Mouse (Mus musculus) kidney, embryonic 16.5 days (tissue): ENCODE data around the gene Gak. TPM values are rescaled to one million over a fixed set of nuclear protein-coding genes. Genes with fewer than 3 reads are reported as not detected.

ENCODE experiments used
- ATAC-seq: fragments of 200-750 bp; cut with Nextera tagmentation; 2 replicates; pipeline ENCODE4 v1.8.0; 2017; ENCODE audit warnings: moderate TSS enrichment; ENCODE audit not compliant: low FRiP score, low TSS enrichment
- H3K27ac ChIP-seq: fragments of 300-500 bp; sonication (generic); 2 replicates; pipeline ENCODE4 v1.5.1; 2014; ENCODE audit warnings: low read length
- H3K27me3 ChIP-seq: fragments of 300-500 bp; sonication (generic); 2 replicates; pipeline ENCODE4 v1.6.1; 2014; ENCODE audit warnings: low read length, control low read depth, mixed read lengths; ENCODE audit not compliant: insufficient read depth
- H3K36me3 ChIP-seq: fragments of 300-500 bp; sonication (generic); 2 replicates; pipeline ENCODE4 v1.6.1; 2014; ENCODE audit warnings: low read length, control low read depth, mixed read lengths; ENCODE audit not compliant: insufficient read depth
- H3K4me1 ChIP-seq: fragments of 300-500 bp; sonication (generic); 2 replicates; pipeline ENCODE4 v1.6.1; 2014; ENCODE audit warnings: low read length, control low read depth, mixed read lengths; ENCODE audit not compliant: insufficient read depth
- H3K4me2 ChIP-seq: fragments of 300-500 bp; sonication (generic); replicated peaks from 2 replicates; pipeline ENCODE4 v1.6.1; 2014; ENCODE audit warnings: low read depth, low read length
- H3K4me3 ChIP-seq: fragments of 300-500 bp; sonication (generic); 2 replicates; pipeline ENCODE4 v1.5.1; 2014; ENCODE audit warnings: mild to moderate bottlenecking, low read length
- H3K9ac ChIP-seq: fragments of 300-500 bp; sonication (generic); replicated peaks from 2 replicates; pipeline ENCODE4 v1.6.1; 2014; ENCODE audit warnings: low read length
- H3K9me3 ChIP-seq: fragments of 300-500 bp; sonication (generic); 2 replicates; pipeline ENCODE4 v1.6.1; 2016; ENCODE audit warnings: low read length, control low read depth
- WGBS: fragments of 180-500 bp; shearing (Covaris S2); extraction: QIAGEN DNeasy Blood & Tissue Kit; methylation state at CpG from one replicate; pipeline ENCODE4 v1.1.7; 2014; 5-methylcytosine and 5-hydroxymethylcytosine counted together
- polyA plus RNA-seq: library from polyadenylated mRNA; unstranded; fragments of >200 nt; fragmentation: Nextera tagmentation; extraction: Ambion mirVana; gene quantifications from 2 replicates; pipeline ENCODE4 v1.2.1, GENCODE M21; 2015

The Gak gene
- polyA plus RNA-seq, 1 experiment from 2014 or later = 63.3 TPM

- Histone ChIP-seq H3K27me3 (no peaks in the 10 kb centered on the region), H3K9ac (no peak overlapping the region), H3K4me1 (no peaks in the 10 kb centered on the region), H3K4me3 (no peak overlapping the region), H3K4me2 (no peak overlapping the region), H3K9me3 (no peaks in the 10 kb centered on the region), H3K36me3 (no peaks in the 10 kb centered on the region), H3K27ac (no peak overlapping the region)
- WGBS = 73% methylated on average over 2 of the region's 2 CpGs
- ATAC-seq = no peak
These were observed 67.1 kb downstream of the Gak start for GRCm38 (mm10) chr5:108562483-108562882.

GRCm38 (mm10) chr5:108556986-108557385 lies 72.6 kb downstream of the Gak start:
- WGBS = 73% methylated on average over 4 of the region's 4 CpGs
- no peak for ATAC-seq

DNA sequence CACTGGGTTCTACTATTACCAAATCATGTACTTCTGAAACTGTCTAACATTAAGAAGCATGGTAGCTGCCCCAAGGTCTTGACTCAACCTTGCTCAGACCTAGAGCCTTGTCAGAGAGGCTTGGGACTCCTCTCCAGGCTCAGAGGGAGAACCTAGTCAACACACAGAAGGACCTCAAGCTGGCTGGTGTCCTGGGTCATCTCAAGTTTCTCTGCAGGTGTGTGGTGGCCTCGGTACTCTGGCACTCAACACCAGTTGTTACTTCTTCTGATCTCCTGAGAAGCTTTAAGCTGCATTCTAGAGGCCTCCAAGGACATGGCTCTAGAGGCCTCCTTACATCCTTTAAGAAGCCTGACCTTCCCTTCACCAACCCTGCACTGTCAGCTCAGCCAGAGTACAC lies 75.5 kb downstream of the Gak start:
- ATAC-seq = no peak
- no peaks in the 10 kb centered on the region for H3K36me3 ChIP-seq
- H3K27ac ChIP-seq = no peak overlapping the region
- WGBS = 56% methylated on average over 1 of the region's 1 CpGs
- H3K4me3 ChIP-seq = no peak overlapping the region
- H3K27me3 ChIP-seq = peaks cover 21% of the 10 kb centered on the region
- H3K9ac ChIP-seq = no peak overlapping the region
- H3K4me1 ChIP-seq = peaks cover 11% of the 10 kb centered on the region; the same call in 1 of the 2 replicates
- no peak overlapping the region for H3K4me2 ChIP-seq
- H3K9me3 ChIP-seq = no peaks in the 10 kb centered on the region

More at GRCm38 (mm10) chr5:108556986-108557385, 72.6 kb downstream of the Gak start:
- Histone ChIP-seq H3K9ac (no peak overlapping the region), H3K4me2 (no peak overlapping the region), H3K4me3 (no peak overlapping the region), H3K4me1 (no peaks in the 10 kb centered on the region), H3K27ac (no peak overlapping the region), H3K9me3 (no peaks in the 10 kb centered on the region), H3K27me3 (no peaks in the 10 kb centered on the region), H3K36me3 (no peaks in the 10 kb centered on the region)

GRCm38 (mm10) chr5:108550207-108550594 lies 79.4 kb downstream of the Gak start:
- Histone ChIP-seq H3K4me1 (peaks cover 11% of the 10 kb centered on the region; the same call in 1 of the 2 replicates), H3K27me3 (peaks cover 29% of the 10 kb centered on the region), H3K9ac (no peak overlapping the region), H3K36me3 (no peaks in the 10 kb centered on the region), H3K4me2 (peak overlapping the region; percentile 61), H3K4me3 (peak overlapping the region; percentile 33), H3K9me3 (no peaks in the 10 kb centered on the region), H3K27ac (no peak overlapping the region)
- 0 out of 2 replicates have a peak, but pooled peaks have one; percentile 29 for ATAC-seq
- 1% methylated on average over 16 of the region's 16 CpGs for WGBS

GRCm38 (mm10) chr5:108549489-108550206 lies 79.9 kb downstream of the Gak start, which contains the start of gene Cplx1:
Gene Cplx1 (minus strand): TSS chr5:108550024.
- H3K4me1 ChIP-seq = peaks cover 11% of the 10 kb centered on the region; the same call in 1 of the 2 replicates
- peaks cover 29% of the 10 kb centered on the region for H3K27me3 ChIP-seq
- peak; percentile 75; the same call in 1 of the 2 replicates for ATAC-seq
- H3K4me3 ChIP-seq = peak within 1 kb of the TSS; percentile 33
- H3K9me3 ChIP-seq = no peaks in the 10 kb centered on the region
- WGBS = under 1% methylated on average over 56 of the region's 56 CpGs
- H3K9ac ChIP-seq = no peak within 1 kb of the TSS
- H3K4me2 ChIP-seq = peak within 1 kb of the TSS; percentile 61
- H3K36me3 ChIP-seq = no peaks in the 10 kb centered on the region
- no peak within 1 kb of the TSS for H3K27ac ChIP-seq

DNA sequence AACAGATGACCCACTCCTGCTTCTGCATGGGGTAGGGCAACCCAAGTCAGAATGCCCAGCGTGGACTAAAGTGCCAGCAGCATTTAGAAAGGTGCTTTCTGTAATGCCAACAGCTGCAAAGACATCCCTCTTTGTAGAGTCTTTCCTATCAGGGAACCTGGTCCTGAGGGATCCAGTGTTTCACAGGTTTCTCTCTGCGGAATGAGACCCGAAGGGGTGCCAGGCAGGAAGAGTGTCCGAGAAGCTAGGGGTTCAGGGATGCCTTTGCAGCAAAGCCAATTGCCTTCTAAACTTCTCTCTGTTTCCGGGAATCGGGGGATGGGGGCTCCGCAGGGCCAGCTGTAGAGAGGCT lies 80.4 kb downstream of the Gak start:
- Histone ChIP-seq H3K4me3 (no peak overlapping the region), H3K27ac (no peak overlapping the region), H3K27me3 (peaks cover 29% of the 10 kb centered on the region), H3K4me2 (peak overlapping the region; percentile 61), H3K9me3 (no peaks in the 10 kb centered on the region), H3K36me3 (no peaks in the 10 kb centered on the region), H3K4me1 (peaks cover 11% of the 10 kb centered on the region; the same call in 1 of the 2 replicates), H3K9ac (no peak overlapping the region)
- no peak for ATAC-seq
- WGBS = 21% methylated on average over 7 of the region's 7 CpGs

DNA sequence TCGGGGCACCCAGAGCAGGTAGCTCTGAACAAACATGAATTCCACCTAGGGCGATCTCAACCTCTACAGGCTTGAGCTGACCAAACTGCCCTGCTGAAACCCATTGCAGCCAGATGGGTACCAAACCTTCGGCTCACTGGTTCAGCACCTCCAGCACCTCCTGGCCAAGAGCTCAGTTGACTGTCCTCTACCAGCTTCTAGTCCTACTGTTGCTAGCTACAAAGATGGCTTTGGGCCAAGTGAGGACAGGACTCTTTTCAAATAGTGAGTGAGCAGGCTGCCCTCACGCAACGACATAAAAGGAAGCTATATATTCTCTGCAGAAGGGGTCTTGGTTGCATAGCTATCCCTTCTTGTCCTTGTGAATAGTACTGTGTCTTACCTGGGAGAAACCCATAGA lies 81.9 kb downstream of the Gak start:
- Histone ChIP-seq H3K4me2 (no peak overlapping the region), H3K36me3 (no peaks in the 10 kb centered on the region), H3K4me1 (peaks cover 11% of the 10 kb centered on the region; the same call in 1 of the 2 replicates), H3K4me3 (no peak overlapping the region), H3K27me3 (peaks cover 29% of the 10 kb centered on the region), H3K9me3 (no peaks in the 10 kb centered on the region), H3K27ac (no peak overlapping the region), H3K9ac (no peak overlapping the region)
- no peak for ATAC-seq
- 81% methylated on average over 5 of the region's 5 CpGs for WGBS

DNA sequence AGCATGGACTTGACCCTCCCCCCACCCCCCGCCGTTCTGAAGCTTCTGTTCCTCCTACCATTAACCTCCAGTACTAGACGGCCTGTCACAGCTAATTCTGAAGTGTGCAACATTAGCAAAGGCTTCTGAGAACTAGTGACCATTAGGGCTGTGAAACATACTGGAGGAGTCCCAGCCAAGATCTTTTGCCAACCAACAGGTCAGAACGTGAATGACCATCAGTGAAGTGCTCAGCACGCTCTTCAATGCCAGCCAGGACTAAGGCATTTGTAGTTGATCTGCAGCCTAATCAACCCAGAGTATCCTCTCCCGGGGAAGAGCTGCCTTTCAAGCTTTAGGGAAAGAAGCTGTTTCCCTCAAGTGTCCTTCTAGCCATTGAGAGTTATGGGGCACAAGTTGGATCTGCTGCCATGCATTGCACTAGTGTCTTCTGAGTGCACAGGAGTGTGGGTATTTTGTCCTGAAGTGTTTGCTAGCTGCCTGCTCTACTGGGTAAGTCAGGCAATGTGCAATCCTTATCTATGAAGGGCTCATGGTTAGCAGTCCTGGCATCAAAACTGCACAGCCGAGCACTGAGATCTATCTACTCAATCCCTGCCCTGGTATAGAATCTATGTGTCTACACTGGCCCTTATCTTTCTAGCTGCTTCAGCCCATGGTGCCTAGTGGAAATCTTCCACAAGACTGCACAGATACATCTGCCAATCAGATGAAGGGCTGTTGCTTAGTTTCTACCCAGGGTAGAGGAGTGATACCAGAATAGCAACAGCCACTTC lies 85.9 kb downstream of the Gak start:
- ATAC-seq = no peak
- no peaks in the 10 kb centered on the region for H3K36me3 ChIP-seq
- no peaks in the 10 kb centered on the region for H3K9me3 ChIP-seq
- no peak overlapping the region for H3K4me2 ChIP-seq
- H3K4me1 ChIP-seq = no peaks in the 10 kb centered on the region
- H3K4me3 ChIP-seq = no peak overlapping the region
- no peak overlapping the region for H3K9ac ChIP-seq
- 71% methylated on average over 7 of the region's 7 CpGs for WGBS
- peaks cover 4% of the 10 kb centered on the region; the same call in 1 of the 2 replicates for H3K27me3 ChIP-seq
- no peak overlapping the region for H3K27ac ChIP-seq

- WGBS = 96% methylated on average over 2 of the region's 2 CpGs
- ATAC-seq = no peak
- Histone ChIP-seq H3K9me3 (peaks cover 11% of the 10 kb centered on the region), H3K27ac (no peak overlapping the region), H3K4me1 (no peaks in the 10 kb centered on the region), H3K36me3 (no peaks in the 10 kb centered on the region), H3K4me2 (no peak overlapping the region), H3K9ac (no peak overlapping the region), H3K27me3 (no peaks in the 10 kb centered on the region), H3K4me3 (no peak overlapping the region)
These were observed 95.4 kb downstream of the Gak start for GRCm38 (mm10) chr5:108534188-108534587.

DNA sequence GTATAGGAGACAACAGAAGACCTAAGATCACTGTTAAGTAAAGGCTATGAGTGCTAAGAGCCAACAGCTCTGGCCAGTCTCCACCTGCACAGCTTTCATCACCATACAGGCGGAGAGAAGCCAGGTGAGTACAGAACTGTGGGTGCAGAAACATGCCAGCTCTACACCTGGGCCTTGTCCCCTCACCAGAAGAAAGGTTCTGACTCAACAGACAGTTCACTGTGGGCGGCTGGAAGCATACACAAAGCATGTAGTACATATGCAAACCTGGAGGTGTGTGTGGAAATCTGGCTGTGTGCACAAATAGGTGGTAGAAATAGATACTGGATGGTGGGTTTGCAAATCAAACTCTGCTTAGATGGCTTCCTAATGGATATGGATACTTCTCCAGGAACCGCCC lies 107.0 kb downstream of the Gak start:
- Histone ChIP-seq H3K36me3 (no peaks in the 10 kb centered on the region), H3K4me3 (no peak overlapping the region), H3K9ac (no peak overlapping the region), H3K4me1 (no peaks in the 10 kb centered on the region), H3K4me2 (no peak overlapping the region), H3K27ac (no peak overlapping the region), H3K9me3 (no peaks in the 10 kb centered on the region), H3K27me3 (no peaks in the 10 kb centered on the region)
- WGBS = 90% methylated on average over 3 of the region's 3 CpGs
- ATAC-seq = no peak
